Mouse (Mus musculus): ENCODE measurements around the gene Zbtb45.

DNA sequence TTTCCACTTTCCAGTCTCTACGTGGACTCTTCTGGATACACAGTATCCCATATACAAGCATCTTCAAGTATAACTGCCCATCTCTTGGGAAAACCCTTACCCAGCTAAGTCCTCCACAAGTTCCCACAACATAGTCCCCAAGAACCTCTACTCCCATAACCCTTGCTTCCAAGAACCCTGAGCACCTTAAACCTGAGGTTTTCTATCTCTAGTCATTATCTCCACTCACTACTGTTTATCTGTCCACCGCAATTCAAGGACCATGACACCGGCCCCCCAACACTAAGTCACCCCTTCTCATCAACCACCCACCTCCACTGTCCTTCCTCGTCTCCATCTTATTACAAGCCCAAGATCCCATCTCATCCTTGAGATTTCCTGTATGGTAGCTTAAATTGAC is 27.0 kb upstream of the Zbtb45 start:
- TF ChIP-seq CTCF (IDR thresholded peaks at IDR 0.05) (no peak), POLR2A (IDR thresholded peaks at IDR 0.05; ENCODE audit: insufficient read depth, low read depth, low read length) (no peak), EP300 (IDR thresholded peaks at IDR 0.05; ENCODE audit: insufficient read depth, low read depth, low read length) (no peak)
